Mouse (Mus musculus): ENCODE data around the gene Ddx41. TPM values are rescaled to one million over a fixed set of nuclear protein-coding genes. Genes with fewer than 3 reads are reported as not detected.

Gene Ddx41
- polyA plus RNA-seq, 1 experiment, result 16.0 TPM

DNA sequence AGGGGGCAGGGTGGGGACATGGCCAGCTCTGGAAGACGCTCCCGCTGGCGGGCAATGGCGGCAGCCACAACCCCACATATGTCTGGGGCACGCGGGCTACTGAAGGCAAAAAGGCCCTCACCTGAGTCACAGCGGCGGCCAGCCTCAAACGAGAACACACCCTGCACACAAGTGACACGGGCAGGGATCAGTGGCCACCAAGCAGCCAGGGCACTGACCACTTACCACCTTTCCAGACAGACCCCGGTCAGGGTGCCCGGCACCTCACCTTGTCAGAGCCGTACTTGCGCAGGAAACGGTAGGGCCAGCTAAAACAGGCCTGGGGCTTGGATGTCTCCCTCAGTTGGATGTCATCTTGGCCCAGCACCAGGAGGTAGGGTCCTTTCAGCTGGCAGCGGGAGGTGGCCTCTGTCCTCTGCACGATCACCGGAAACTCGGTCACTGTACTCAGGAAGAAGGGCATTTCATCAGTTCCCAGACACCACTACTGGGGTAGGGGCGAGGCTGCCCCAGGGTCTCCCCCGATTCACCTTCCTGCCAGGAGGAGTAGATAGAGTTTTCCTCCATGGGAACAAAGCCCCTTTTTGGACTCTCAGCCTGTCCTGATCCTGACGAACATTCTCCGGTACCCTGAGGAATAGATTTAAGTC is 12.4 kb downstream of the Ddx41 start:
- H3K4me1 ChIP-seq (ENCODE audit: control insufficient read depth, insufficient read depth, insufficient read length, low read length), result peaks cover 7% of the 10 kb centered on the region
- no peak overlapping the region for H3K27ac ChIP-seq (replicated peaks; ENCODE audit: low read depth, low read length)
- H3K4me3 ChIP-seq (ENCODE audit: insufficient read depth, low read depth, low read length), result no peak overlapping the region

DNA sequence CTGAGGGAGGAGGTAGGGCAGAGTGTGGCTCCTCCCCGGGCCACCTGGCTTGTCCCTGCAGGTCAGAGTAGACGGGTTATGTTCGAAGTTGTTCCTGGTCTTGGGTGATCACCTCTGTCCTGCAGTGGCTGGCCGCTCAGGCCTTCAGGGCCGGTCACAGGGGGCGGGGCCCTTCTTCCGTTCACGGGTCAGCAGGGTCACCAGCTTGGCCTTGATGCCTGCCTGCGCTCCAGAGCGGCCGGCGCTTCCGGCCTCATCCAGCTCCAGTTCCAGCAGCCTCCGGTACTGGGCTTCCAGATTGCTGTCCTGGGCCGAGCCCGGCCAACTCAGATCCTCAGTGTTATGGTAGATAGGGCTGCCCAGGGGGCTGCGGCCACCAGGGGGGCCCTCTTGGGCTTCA is 13.2 kb downstream of the Ddx41 start:
- H3K4me3 ChIP-seq (ENCODE audit: insufficient read depth, low read depth, low read length), result no peak overlapping the region
- H3K4me1 ChIP-seq (ENCODE audit: control insufficient read depth, insufficient read depth, insufficient read length, low read length), result peaks cover 7% of the 10 kb centered on the region
- peak overlapping the region; percentile 32 for H3K27ac ChIP-seq (replicated peaks; ENCODE audit: low read depth, low read length)

DNA sequence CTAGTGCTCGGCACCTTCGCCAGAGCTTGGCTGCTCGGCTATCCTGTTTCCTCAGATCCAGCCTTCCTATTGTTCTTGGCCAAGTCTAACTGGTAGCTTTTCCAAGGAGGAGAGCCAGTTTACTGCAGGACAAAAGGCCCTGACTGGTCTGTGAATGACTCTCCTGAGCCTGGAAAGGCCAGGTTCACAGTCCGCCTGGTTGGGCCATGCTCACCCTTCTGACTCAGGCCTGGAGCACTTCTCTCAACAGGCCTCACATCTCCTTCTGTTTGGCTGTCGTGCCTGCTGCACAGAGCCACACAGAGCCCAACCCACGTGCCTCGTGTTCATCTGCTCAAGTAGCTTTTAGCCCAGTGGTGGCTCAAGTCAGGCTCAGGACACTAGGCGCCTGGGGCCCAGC is 13.7 kb downstream of the Ddx41 start:
- Histone ChIP-seq H3K27ac (replicated peaks; ENCODE audit: low read depth, low read length) (peak overlapping the region; percentile 32), H3K4me3 (ENCODE audit: insufficient read depth, low read depth, low read length) (no peak overlapping the region), H3K4me1 (ENCODE audit: control insufficient read depth, insufficient read depth, insufficient read length, low read length) (peaks cover 7% of the 10 kb centered on the region)

DNA sequence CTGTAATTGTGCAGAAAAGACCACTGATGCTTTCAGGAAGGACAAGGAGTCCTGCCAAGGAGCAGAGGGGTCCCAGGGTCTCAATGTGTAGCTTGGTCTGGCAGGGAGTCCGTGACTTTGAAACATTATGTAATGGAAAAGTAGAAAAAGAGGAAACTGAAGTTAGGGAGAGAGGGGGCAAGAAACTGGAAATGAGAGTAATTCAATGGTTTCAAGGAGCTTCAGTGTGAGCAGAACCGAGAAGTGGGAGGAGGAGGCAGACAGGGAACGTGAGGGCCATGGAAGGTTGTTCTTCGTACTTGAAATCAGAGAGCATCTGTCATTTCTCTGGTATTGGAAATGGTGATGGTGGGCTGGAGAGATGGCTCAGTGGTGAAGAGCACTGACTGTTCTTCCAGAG is 16.9 kb downstream of the Ddx41 start:
- H3K27ac ChIP-seq (replicated peaks; ENCODE audit: low read depth, low read length), result no peak overlapping the region
- no peak overlapping the region for H3K4me3 ChIP-seq (ENCODE audit: insufficient read depth, low read depth, low read length)
- peaks cover 2% of the 10 kb centered on the region; the same call in 1 of the 2 replicates for H3K4me1 ChIP-seq (ENCODE audit: control insufficient read depth, insufficient read depth, insufficient read length, low read length)

DNA sequence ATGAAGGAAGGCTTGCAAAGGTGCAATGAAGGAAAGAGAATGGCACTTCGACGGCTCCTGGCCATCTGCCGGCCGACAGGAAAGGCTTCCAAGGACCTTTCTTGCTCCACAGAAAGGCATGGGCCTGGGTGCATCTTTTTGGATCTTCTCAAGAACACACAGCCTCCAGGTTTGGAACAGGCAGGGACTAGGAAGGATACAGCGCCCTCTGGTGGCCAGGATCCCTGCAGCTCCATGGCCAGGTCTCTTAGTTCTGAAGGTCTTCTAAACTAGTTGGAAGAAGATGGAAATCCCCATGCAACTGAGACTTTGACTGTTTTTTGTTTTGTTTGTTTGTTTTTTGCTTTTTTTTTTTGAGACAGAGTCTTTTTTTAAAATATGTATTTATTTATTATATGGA is 19.5 kb downstream of the Ddx41 start:
- Histone ChIP-seq H3K27ac (replicated peaks; ENCODE audit: low read depth, low read length) (no peak overlapping the region), H3K4me3 (ENCODE audit: insufficient read depth, low read depth, low read length) (no peak overlapping the region), H3K4me1 (ENCODE audit: control insufficient read depth, insufficient read depth, insufficient read length, low read length) (no peaks in the 10 kb centered on the region)

DNA sequence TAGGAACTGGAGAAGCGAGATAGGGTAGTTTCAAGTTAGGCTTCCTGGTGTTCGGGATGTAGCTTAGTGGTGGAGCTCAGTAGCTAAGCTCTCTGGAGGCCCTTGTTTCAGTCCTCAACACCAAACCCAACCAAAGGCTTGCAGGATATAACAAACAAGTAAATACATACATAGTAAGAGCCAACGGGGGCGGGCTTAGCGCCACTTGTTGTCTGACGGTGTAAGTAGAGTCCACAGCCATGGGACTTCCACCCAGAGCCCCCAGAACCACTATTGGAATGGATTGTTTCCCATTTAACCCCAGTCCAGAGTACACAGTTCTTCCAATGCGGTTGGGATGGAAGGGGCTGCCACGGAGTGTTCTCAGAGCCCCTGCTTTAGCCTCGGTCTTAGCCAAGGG is 22.6 kb downstream of the Ddx41 start:
- Histone ChIP-seq H3K4me3 (ENCODE audit: insufficient read depth, low read depth, low read length) (no peak overlapping the region), H3K27ac (replicated peaks; ENCODE audit: low read depth, low read length) (no peak overlapping the region), H3K4me1 (ENCODE audit: control insufficient read depth, insufficient read depth, insufficient read length, low read length) (0 out of 2 replicates have a peak, but pooled peaks cover 5% of the 10 kb centered on the region)

DNA sequence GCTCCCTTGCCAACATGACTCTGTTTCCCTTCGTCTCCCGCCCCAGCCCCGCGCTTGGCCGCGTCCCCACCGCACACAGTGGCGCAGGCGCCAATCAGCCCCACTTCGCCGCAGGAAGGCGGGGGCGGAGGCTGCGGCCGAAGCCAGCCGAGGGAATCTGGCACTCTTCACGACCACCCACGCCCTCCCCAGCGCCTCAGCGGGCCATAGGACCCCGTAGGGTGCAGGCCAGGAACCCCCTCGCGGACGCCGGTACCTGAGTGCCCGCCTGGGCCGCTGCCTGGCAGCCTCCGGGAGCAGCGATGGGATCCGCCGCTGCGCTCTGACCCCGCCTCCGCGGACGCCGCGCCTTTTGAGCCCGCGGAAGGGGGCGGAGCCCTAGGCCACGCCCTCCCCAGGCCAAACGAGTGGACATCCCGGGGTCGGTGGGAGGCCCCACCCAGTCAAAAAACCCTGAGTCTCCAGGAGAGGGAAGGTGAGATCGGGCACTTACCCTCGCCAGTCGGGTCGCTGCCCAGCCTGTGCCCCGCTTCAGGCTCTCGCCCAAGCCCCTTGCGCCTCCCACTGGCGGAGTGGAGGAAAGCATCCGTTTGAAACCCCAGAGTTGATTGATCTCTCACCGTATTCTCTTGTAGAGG is 23.2 kb downstream of the Ddx41 start, which contains the start of gene Pdlim7:
Pdlim7 (minus strand) TSS at position 566 of the 638 bp plus-strand sequence.
- Histone ChIP-seq H3K4me1 (ENCODE audit: control insufficient read depth, insufficient read depth, insufficient read length, low read length) (0 out of 2 replicates have a peak, but pooled peaks cover 5% of the 10 kb centered on the region), H3K4me3 (ENCODE audit: insufficient read depth, low read depth, low read length) (peak within 1 kb of the TSS; percentile 90), H3K27ac (replicated peaks; ENCODE audit: low read depth, low read length) (peak within 1 kb of the TSS; percentile 77)

DNA sequence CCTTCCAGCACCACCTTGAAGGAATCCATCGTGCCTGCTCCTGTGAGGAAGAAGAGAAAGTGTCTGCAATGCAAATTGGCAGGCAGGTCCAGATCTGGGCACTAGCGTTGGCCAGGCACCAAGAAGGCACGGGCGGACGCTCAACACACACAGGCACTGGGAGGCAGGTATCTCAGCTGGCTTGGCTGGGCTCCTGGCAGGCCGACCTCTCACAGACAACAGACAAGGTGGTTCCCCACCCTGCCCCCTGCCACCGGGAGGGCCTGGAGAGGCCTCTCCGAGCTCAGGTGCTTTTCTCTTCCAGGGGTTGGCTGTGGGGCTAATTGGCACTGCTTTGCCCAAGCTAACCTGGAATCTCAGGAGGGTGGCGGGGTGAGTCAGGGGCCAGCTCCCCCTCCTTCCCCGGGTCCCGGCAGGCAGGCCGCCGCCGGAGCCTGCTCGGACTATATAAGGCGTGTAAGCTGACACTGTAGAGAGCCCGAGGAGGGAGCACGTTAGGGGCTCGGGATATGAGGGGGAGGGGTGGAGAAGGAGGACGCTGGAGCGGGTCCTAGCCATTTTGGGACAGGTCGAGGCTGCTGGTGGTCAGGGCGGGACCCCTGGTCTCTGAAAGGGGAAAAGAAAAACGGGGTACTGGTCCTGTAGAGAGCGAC is 24.0 kb downstream of the Ddx41 start:
- H3K4me3 ChIP-seq (ENCODE audit: insufficient read depth, low read depth, low read length), result peak overlapping the region; percentile 90
- H3K4me1 ChIP-seq (ENCODE audit: control insufficient read depth, insufficient read depth, insufficient read length, low read length), result 0 out of 2 replicates have a peak, but pooled peaks cover 5% of the 10 kb centered on the region
- H3K27ac ChIP-seq (replicated peaks; ENCODE audit: low read depth, low read length), result peak overlapping the region; percentile 61

DNA sequence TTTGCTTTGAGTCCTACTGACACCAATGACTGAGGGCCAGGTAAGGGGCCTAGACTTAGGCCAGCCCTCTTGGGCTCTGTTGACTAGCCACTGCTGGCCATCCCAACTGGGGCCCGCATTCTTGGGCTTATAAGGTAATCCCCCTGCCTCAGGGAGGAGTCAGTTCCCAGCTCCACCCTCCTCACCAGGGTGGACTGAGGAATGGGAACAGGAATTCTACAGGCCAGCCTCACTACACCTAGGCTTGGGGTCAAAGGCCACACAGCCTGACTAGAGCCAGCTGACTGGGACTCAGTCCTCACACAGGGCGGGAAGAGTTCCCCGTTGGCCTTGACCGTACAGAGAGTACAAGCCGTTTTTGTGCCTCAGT is 25.0 kb downstream of the Ddx41 start:
- H3K4me3 ChIP-seq (ENCODE audit: insufficient read depth, low read depth, low read length), result peak overlapping the region; percentile 90
- peak overlapping the region; percentile 61 for H3K27ac ChIP-seq (replicated peaks; ENCODE audit: low read depth, low read length)
- H3K4me1 ChIP-seq (ENCODE audit: control insufficient read depth, insufficient read depth, insufficient read length, low read length), result 0 out of 2 replicates have a peak, but pooled peaks cover 5% of the 10 kb centered on the region

DNA sequence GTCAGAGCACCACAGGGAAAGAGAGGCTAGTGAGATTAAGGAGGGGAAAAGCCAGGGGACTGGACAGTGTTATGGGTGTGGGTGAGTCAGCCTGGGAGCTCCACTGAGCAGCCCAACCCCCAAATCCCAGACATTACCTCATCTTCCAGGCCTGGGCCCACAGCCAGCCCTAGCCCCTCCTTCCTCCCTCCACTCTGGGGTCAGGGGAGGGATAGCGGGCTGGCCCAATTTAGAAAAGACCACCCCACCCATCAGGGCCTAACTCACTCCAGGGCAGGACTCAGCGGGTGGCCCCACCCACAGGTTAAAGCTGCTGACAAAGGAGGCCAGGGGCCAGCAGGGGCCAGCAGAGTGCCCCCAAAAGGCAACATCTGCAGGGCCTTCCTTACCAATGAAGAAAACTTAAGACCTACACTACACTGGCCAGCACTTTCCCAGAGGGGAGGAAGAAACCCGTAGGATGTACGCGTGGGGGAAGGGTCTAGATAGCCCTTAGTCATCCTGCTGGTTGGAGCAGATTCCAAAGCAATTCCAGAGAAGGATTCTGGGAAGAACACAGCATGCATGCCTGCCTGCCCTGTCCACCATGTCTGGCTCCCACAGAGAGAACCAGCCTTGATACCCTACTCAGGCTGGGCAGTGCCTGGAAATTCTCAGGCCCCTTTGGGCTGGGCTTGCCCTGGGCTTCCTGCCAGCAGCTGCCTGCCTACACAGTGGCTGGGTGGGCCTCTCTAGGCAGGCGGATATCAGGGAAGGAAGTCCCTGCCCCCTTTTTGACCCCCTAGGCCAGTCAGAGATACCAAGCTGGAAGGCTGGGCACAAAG is 25.6 kb downstream of the Ddx41 start:
- Histone ChIP-seq H3K4me3 (ENCODE audit: insufficient read depth, low read depth, low read length) (0 out of 2 replicates have a peak overlapping the region, but pooled peaks have one; percentile 4), H3K27ac (replicated peaks; ENCODE audit: low read depth, low read length) (peak overlapping the region; percentile 85), H3K4me1 (ENCODE audit: control insufficient read depth, insufficient read depth, insufficient read length, low read length) (0 out of 2 replicates have a peak, but pooled peaks cover 5% of the 10 kb centered on the region)

DNA sequence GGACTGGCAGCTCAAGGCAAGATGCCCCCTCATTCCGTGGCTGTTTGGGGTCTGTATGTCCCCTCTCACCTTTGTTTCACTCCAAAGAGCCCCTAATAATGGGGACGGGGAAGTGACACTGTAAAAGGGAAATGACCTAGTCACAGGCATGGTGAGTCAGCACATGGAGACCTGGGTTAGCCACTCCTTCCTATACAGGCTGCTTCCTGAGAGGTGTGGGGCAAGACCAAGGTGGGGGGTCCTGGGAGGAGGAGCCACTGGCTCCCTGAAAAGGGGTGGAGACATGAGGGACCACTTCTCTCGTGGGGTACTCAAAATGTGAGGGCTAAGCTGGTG is 26.2 kb downstream of the Ddx41 start:
- Histone ChIP-seq H3K27ac (replicated peaks; ENCODE audit: low read depth, low read length) (peak overlapping the region; percentile 85), H3K4me1 (ENCODE audit: control insufficient read depth, insufficient read depth, insufficient read length, low read length) (0 out of 2 replicates have a peak, but pooled peaks cover 5% of the 10 kb centered on the region), H3K4me3 (ENCODE audit: insufficient read depth, low read depth, low read length) (no peak overlapping the region)

DNA sequence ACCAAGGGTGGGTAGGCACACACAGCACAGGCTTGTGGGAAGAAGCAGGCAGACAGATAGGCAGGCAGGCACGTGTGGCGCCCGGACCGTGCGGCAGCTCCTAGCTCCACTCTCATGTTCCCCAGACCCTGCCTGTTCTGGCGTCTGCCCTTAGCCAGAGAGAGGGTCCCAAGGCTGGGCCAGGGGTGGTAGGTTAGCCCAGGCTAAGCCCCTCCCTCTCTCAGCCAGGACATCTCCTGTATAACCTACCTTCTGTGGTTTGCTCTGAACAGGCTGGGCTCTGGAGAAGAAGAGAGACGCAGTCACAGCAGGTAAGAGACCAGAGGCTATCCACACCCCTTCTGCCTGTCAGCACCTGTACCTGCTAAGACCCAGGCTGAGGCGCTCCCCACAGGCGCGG is 27.9 kb downstream of the Ddx41 start:
- Histone ChIP-seq H3K4me1 (ENCODE audit: control insufficient read depth, insufficient read depth, insufficient read length, low read length) (0 out of 2 replicates have a peak, but pooled peaks cover 5% of the 10 kb centered on the region), H3K4me3 (ENCODE audit: insufficient read depth, low read depth, low read length) (no peak overlapping the region), H3K27ac (replicated peaks; ENCODE audit: low read depth, low read length) (no peak overlapping the region)

DNA sequence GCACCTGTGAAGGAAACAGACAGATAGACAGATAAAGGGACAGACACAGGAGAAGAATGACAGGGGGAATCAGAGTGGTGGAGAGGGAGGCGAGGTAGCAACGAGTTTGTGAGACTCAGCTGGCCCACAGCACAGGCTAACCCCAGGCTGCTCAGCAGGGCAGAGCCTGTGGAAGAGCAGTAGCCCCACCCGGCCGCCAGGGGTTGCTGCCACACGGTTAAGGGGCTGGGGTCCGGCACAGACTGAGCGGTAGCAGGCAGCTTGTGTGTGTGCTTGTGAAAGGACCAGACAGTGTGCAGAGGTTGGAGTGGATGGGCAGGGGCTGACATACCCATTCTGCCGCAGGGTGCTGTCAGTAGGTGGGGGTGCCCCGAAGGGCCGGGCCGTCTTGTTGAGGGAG is 28.6 kb downstream of the Ddx41 start:
- Histone ChIP-seq H3K4me3 (ENCODE audit: insufficient read depth, low read depth, low read length) (no peak overlapping the region), H3K27ac (replicated peaks; ENCODE audit: low read depth, low read length) (no peak overlapping the region), H3K4me1 (ENCODE audit: control insufficient read depth, insufficient read depth, insufficient read length, low read length) (0 out of 2 replicates have a peak, but pooled peaks cover 5% of the 10 kb centered on the region)

DNA sequence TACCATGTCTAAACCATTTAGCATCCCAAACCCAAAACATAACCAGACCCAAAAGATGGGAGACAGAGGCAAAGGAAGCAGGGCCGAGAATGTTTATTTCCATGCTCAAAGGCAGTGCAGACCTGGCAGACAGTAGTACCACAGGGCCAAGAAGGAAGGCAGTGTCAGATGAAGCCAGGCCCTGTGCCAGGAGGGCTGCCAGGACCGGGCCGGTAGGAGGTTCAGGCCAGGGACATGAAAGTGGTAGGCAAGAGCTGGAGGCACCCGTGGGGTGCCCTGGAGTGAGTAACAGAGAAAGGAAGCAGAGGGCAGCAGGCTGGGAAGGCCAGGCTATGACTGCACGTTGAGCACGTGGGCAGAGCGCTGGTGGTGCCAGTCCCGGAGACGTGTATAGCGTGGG is 29.8 kb downstream of the Ddx41 start:
- H3K27ac ChIP-seq (replicated peaks; ENCODE audit: low read depth, low read length), result no peak overlapping the region
- 0 out of 2 replicates have a peak, but pooled peaks cover 5% of the 10 kb centered on the region for H3K4me1 ChIP-seq (ENCODE audit: control insufficient read depth, insufficient read depth, insufficient read length, low read length)
- H3K4me3 ChIP-seq (ENCODE audit: insufficient read depth, low read depth, low read length), result no peak overlapping the region

DNA sequence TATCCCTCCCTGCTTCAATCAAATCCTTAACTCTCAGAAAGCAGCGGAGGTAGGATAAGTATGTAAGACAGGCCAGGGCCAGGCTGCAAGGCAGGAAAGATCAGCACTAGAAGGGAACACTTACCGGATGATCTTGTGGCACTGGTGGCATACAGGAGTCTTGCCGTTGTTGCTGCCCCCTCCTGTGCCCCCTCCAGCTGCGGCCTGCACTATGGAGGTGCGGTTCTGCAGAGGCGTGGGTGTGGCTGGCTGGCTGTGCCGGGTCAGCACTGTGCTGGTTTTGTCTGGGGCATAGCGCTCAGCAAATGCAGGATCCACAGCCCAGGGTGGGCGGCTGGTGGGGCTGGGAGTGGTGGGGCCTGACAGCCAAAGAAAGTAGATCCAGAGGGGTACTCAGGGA is 30.6 kb downstream of the Ddx41 start:
- Histone ChIP-seq H3K4me1 (ENCODE audit: control insufficient read depth, insufficient read depth, insufficient read length, low read length) (no peaks in the 10 kb centered on the region), H3K27ac (replicated peaks; ENCODE audit: low read depth, low read length) (no peak overlapping the region), H3K4me3 (ENCODE audit: insufficient read depth, low read depth, low read length) (no peak overlapping the region)

Measured in brown adipose tissue, adult 24 weeks (tissue).